Mouse (Mus musculus): Measurements from ENCODE around the gene Fbxo40.

The Fbxo40 gene

GRCm38 (mm10) chr16:36946459-36947159, 43.7 kb downstream of the Fbxo40 start:
- no peak for DNase-seq (ENCODE audit: low spot score)

- DNase-seq (ENCODE audit: low spot score) = no peak
Measured at GRCm38 (mm10) chr16:36944895-36945424, 45.3 kb downstream of the Fbxo40 start.

GRCm38 (mm10) chr16:36943591-36943990, 46.7 kb downstream of the Fbxo40 start:
- DNase-seq (ENCODE audit: low spot score) = no peak

GRCm38 (mm10) chr16:36941895-36942294, 48.4 kb downstream of the Fbxo40 start:
- DNase-seq (ENCODE audit: low spot score) = no peak

GRCm38 (mm10) chr16:36941137-36941727, 49.0 kb downstream of the Fbxo40 start:
- no peak for DNase-seq (ENCODE audit: low spot score)

GRCm38 (mm10) chr16:36935814-36936213, 54.5 kb downstream of the Fbxo40 start:
- DNase-seq (ENCODE audit: low spot score) = no peak

GRCm38 (mm10) chr16:36934841-36935620, 55.2 kb downstream of the Fbxo40 start, which contains the start of gene Hcls1:
Gene Hcls1, plus strand, starts transcription at chr16:36934983.
- DNase-seq (ENCODE audit: low spot score) = peak; percentile 13

GRCm38 (mm10) chr16:36934131-36934840, 56.0 kb downstream of the Fbxo40 start:
- DNase-seq (ENCODE audit: low spot score) = no peak

- DNase-seq (ENCODE audit: low spot score) = no peak
Measured at GRCm38 (mm10) chr16:36932546-36932945, 57.7 kb downstream of the Fbxo40 start.

- DNase-seq (ENCODE audit: low spot score) = no peak
Measured at GRCm38 (mm10) chr16:36931976-36932375, 58.3 kb downstream of the Fbxo40 start.

GRCm38 (mm10) chr16:36931381-36931780, 58.9 kb downstream of the Fbxo40 start:
- no peak for DNase-seq (ENCODE audit: low spot score)

GRCm38 (mm10) chr16:36930231-36931136, 59.8 kb downstream of the Fbxo40 start:
- DNase-seq (ENCODE audit: low spot score) = no peak

GRCm38 (mm10) chr16:36929216-36929615, 61.1 kb downstream of the Fbxo40 start:
- DNase-seq (ENCODE audit: low spot score) = no peak

- DNase-seq (ENCODE audit: low spot score) = no peak
Measured at GRCm38 (mm10) chr16:36928106-36928500, 62.2 kb downstream of the Fbxo40 start.

GRCm38 (mm10) chr16:36927495-36928105, 62.7 kb downstream of the Fbxo40 start:
- DNase-seq (ENCODE audit: low spot score) = no peak

GRCm38 (mm10) chr16:36926514-36927447, 63.5 kb downstream of the Fbxo40 start:
- DNase-seq (ENCODE audit: low spot score) = no peak

- DNase-seq (ENCODE audit: low spot score) = no peak
Measured at GRCm38 (mm10) chr16:36925797-36926196, 64.5 kb downstream of the Fbxo40 start.

GRCm38 (mm10) chr16:36925351-36925750, 64.9 kb downstream of the Fbxo40 start:
- no peak for DNase-seq (ENCODE audit: low spot score)

- DNase-seq (ENCODE audit: low spot score) = no peak
Measured at GRCm38 (mm10) chr16:36924312-36924711, 66.0 kb downstream of the Fbxo40 start.
